Mouse (Mus musculus) kidney, embryonic 15.5 days (tissue): ENCODE data around the gene Mogs. TPM values are rescaled to one million over a fixed set of nuclear protein-coding genes. Genes with fewer than 3 reads are reported as not detected.

Experiments
- ATAC-seq: fragments of 200-750 bp; cut with Nextera tagmentation; replicated peaks from 2 replicates; pipeline ENCODE4 v1.8.0; 2017; ENCODE audit warnings: moderate TSS enrichment; ENCODE audit not compliant: low FRiP score
- H3K27ac ChIP-seq: fragments of 300-500 bp; sonication (generic); 2 replicates; pipeline ENCODE4 v1.5.1; 2015; ENCODE audit warnings: mild to moderate bottlenecking, inconsistent platforms
- H3K27me3 ChIP-seq: fragments of 300-500 bp; sonication (generic); 2 replicates; pipeline ENCODE4 v1.6.1; 2015; ENCODE audit warnings: inconsistent platforms
- H3K36me3 ChIP-seq: fragments of 300-500 bp; sonication (generic); 2 replicates; pipeline ENCODE4 v1.6.1; 2015; ENCODE audit warnings: inconsistent platforms
- H3K4me1 ChIP-seq: fragments of 300-500 bp; sonication (generic); 2 replicates; pipeline ENCODE4 v1.6.1; 2015; ENCODE audit warnings: inconsistent platforms
- H3K4me2 ChIP-seq: fragments of 300-500 bp; sonication (generic); 2 replicates; pipeline ENCODE4 v1.6.1; 2015; ENCODE audit warnings: moderate library complexity, mild to moderate bottlenecking, inconsistent platforms
- H3K4me3 ChIP-seq: fragments of 300-500 bp; sonication (generic); replicated peaks from 2 replicates; pipeline ENCODE4 v1.5.1; 2015; ENCODE audit warnings: mild to moderate bottlenecking, inconsistent platforms
- H3K9ac ChIP-seq: fragments of 300-500 bp; sonication (generic); 2 replicates; pipeline ENCODE4 v1.6.1; 2015; ENCODE audit warnings: mild to moderate bottlenecking, inconsistent platforms
- H3K9me3 ChIP-seq: fragments of 300-500 bp; sonication (generic); replicated peaks from 2 replicates; pipeline ENCODE4 v1.6.1; 2016; ENCODE audit warnings: inconsistent platforms
- WGBS: fragments of 180-500 bp; shearing (Covaris S2); methylation state at CpG from one replicate; pipeline ENCODE4 v1.1.7; 2015; ENCODE audit warnings: mixed read lengths; 5-methylcytosine and 5-hydroxymethylcytosine counted together
- polyA plus RNA-seq: library from polyadenylated mRNA; unstranded; fragments of >200 nt; fragmentation: Nextera tagmentation; extraction: Ambion mirVana; gene quantifications from 2 replicates; pipeline ENCODE4 v1.2.1, GENCODE M21; 2015

Gene Mogs
- polyA plus RNA-seq, result 56.3 and 58.9 TPM in 2 replicates

DNA sequence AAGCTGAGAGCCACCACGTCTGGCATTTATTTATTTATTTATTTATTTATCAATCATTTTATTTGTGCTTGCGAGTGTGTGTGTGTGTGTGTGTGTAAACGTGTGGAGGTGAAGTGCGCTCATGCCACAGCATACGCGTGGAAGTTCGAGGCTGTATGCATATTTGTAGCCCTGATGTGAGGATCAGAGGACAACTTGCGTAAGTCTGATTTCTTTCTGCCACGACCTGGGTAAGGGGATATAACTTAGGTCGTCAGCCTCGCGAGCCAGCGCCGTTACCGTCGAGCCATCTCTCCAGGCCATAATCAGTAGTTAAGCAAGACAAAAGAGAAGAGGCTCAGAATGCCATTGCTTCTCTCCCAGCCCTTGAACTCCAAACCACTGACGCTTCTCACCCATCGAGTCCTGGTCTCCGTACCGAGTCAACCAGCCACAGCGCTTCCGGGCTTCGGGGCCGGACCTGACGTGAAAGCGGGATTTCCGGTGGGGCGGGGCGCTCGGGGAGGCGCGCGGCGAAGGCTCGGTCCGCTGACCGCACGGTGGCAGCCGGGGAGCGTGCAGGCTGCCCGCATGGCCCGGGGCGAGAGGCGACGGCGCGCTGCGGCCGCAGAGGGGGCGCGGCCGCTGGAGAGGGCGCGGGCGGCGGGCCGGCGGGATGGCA is at the start of gene Mogs:
Gene Mogs, plus strand, starts transcription at position 486 of the 661 bp plus-strand sequence.
- Histone ChIP-seq H3K4me3 (peak within 1 kb of the TSS; percentile 92), H3K4me1 (peaks cover 58% of the 10 kb centered on the region), H3K27me3 (no peaks in the 10 kb centered on the region), H3K4me2 (peak within 1 kb of the TSS; percentile 93), H3K36me3 (peaks cover 42% of the 10 kb centered on the region), H3K27ac (peak within 1 kb of the TSS; percentile 90), H3K9me3 (no peaks in the 10 kb centered on the region), H3K9ac (peak within 1 kb of the TSS; percentile 88)
- WGBS, result 1% methylated on average over 58 of the region's 58 CpGs
- peak; percentile 89 for ATAC-seq

GRCm38 (mm10) chr6:83065995-83066394 is 49.3 kb upstream of the Mogs start:
- ATAC-seq, result no peak
- no peak overlapping the region for H3K4me3 ChIP-seq
- peaks cover 100% of the 10 kb centered on the region for H3K27me3 ChIP-seq

DNA sequence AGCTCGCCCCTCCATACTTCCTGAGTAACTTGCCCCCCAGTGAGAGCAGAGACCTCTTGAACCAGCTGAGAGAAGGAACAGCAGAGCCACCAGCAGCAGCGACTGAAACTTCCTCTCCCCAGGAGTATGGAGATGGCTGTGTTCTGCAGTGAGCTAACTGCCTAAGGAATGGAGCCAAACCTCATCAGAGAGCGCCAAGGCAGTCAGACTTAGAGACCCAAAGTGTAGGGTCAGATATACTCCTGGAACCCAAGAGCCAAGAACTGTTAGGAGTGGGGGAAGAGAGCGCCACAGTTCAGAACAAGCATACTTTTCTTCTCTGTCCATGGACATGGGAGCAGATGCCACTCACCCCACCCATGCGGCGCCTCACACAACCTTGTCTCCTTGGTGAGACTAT is 48.9 kb upstream of the Mogs start:
- WGBS, result 30% methylated on average over 6 of the region's 6 CpGs
- H3K4me3 ChIP-seq, result no peak overlapping the region
- H3K36me3 ChIP-seq, result no peaks in the 10 kb centered on the region
- H3K9me3 ChIP-seq, result no peaks in the 10 kb centered on the region
- H3K27me3 ChIP-seq, result peaks cover 100% of the 10 kb centered on the region
- H3K4me2 ChIP-seq, result no peak overlapping the region
- ATAC-seq, result no peak
- H3K9ac ChIP-seq, result no peak overlapping the region
- no peak overlapping the region for H3K27ac ChIP-seq
- H3K4me1 ChIP-seq, result peaks cover 32% of the 10 kb centered on the region

More at GRCm38 (mm10) chr6:83065995-83066394, 49.3 kb upstream of the Mogs start:
- no peaks in the 10 kb centered on the region for H3K9me3 ChIP-seq
- WGBS, result 50% methylated on average over 8 of the region's 8 CpGs
- peaks cover 28% of the 10 kb centered on the region for H3K4me1 ChIP-seq
- no peak overlapping the region for H3K4me2 ChIP-seq
- no peak overlapping the region for H3K27ac ChIP-seq
- H3K9ac ChIP-seq, result no peak overlapping the region
- H3K36me3 ChIP-seq, result no peaks in the 10 kb centered on the region

- ATAC-seq, result no peak
- Histone ChIP-seq H3K27ac (no peak overlapping the region), H3K4me3 (peak overlapping the region; percentile 41), H3K36me3 (no peaks in the 10 kb centered on the region), H3K9me3 (no peaks in the 10 kb centered on the region), H3K4me2 (peak overlapping the region; percentile 62), H3K9ac (no peak overlapping the region), H3K27me3 (peaks cover 100% of the 10 kb centered on the region), H3K4me1 (peaks cover 33% of the 10 kb centered on the region)
- WGBS, result 11% methylated on average over 8 of the region's 8 CpGs
These were observed 47.1 kb upstream of the Mogs start for GRCm38 (mm10) chr6:83068221-83068620.

- under 1% methylated on average over 81 of the region's 81 CpGs for WGBS
- H3K9me3 ChIP-seq, result no peaks in the 10 kb centered on the region
- H3K4me3 ChIP-seq, result peak overlapping the region; percentile 41
- no peak for ATAC-seq
- H3K4me2 ChIP-seq, result peak overlapping the region; percentile 62
- H3K36me3 ChIP-seq, result no peaks in the 10 kb centered on the region
- H3K4me1 ChIP-seq, result peaks cover 33% of the 10 kb centered on the region
- H3K27me3 ChIP-seq, result peaks cover 99% of the 10 kb centered on the region
- no peak overlapping the region for H3K9ac ChIP-seq
- H3K27ac ChIP-seq, result no peak overlapping the region
These were observed 46.4 kb upstream of the Mogs start for GRCm38 (mm10) chr6:83068706-83069487.

DNA sequence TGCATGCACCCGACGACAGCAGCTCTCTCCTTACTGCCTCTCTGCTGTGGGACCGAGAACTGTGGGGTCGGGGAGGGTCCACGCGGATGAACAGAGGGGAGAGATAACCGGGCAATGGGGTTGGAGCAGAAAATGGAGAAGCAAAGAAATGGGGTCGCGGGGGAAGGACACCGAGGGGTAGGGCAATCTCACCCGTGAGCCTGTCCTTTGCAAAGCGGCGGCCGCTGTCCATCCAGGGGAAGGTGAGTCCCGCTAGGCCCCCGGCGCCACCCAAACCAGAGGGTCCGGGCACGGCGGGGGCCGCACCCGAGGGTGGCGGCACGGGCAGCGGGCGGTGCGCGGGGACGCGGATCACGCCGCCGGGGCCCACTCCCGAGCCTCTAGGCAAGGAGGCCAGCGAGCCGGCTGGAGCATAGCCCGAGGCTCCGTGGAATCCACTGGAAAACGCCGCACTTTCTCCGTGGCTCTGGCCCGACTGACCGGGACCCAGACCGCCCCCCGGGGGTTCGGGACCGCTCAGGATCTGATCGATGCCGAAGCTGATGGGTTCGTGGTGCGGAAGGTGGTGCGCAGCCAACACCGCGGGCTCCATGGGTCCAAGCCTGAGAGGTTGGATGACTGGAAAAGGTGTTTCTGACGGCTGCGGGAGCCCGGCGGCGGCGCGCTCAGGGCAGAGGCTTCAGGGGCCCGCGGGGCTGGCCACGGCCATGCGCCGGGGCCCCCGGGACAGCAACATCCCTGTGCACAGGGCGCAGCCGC is 45.6 kb upstream of the Mogs start:
- H3K4me2 ChIP-seq, result peak overlapping the region; percentile 62
- no peak overlapping the region for H3K9ac ChIP-seq
- peaks cover 33% of the 10 kb centered on the region for H3K4me1 ChIP-seq
- peaks cover 99% of the 10 kb centered on the region for H3K27me3 ChIP-seq
- no peaks in the 10 kb centered on the region for H3K36me3 ChIP-seq
- peak overlapping the region; percentile 41 for H3K4me3 ChIP-seq
- H3K27ac ChIP-seq, result no peak overlapping the region
- ATAC-seq, result peak; percentile 37; the same call in 1 of the 2 replicates
- under 1% methylated on average over 62 of the region's 69 CpGs for WGBS
- H3K9me3 ChIP-seq, result no peaks in the 10 kb centered on the region

GRCm38 (mm10) chr6:83070247-83070310 is 45.2 kb upstream of the Mogs start, which contains the start of gene Tlx2:
Gene Tlx2, minus strand, starts transcription at chr6:83070293.
- Histone ChIP-seq H3K27me3 (peaks cover 99% of the 10 kb centered on the region), H3K36me3 (no peaks in the 10 kb centered on the region), H3K4me1 (peaks cover 33% of the 10 kb centered on the region), H3K9me3 (no peaks in the 10 kb centered on the region), H3K4me3 (peak within 1 kb of the TSS; percentile 41), H3K9ac (no peak within 1 kb of the TSS), H3K27ac (0 out of 2 replicates have a peak within 1 kb of the TSS, but pooled peaks have one; percentile 4), H3K4me2 (peak within 1 kb of the TSS; percentile 62)
- ATAC-seq, result no peak
- 1% methylated on average over 10 of the region's 10 CpGs for WGBS

GRCm38 (mm10) chr6:83070311-83071219 is 44.7 kb upstream of the Mogs start:
- Histone ChIP-seq H3K4me3 (peak overlapping the region; percentile 41), H3K9me3 (no peaks in the 10 kb centered on the region), H3K36me3 (no peaks in the 10 kb centered on the region), H3K4me2 (peak overlapping the region; percentile 62), H3K9ac (no peak overlapping the region), H3K27me3 (peaks cover 99% of the 10 kb centered on the region), H3K27ac (no peak overlapping the region), H3K4me1 (peaks cover 33% of the 10 kb centered on the region)
- peak; percentile 37; the same call in 1 of the 2 replicates for ATAC-seq
- under 1% methylated on average over 58 of the region's 58 CpGs for WGBS

GRCm38 (mm10) chr6:83071220-83071619 is 44.1 kb upstream of the Mogs start:
- Histone ChIP-seq H3K4me3 (peak overlapping the region; percentile 41), H3K27me3 (peaks cover 99% of the 10 kb centered on the region), H3K9me3 (no peaks in the 10 kb centered on the region), H3K36me3 (no peaks in the 10 kb centered on the region), H3K4me1 (peaks cover 33% of the 10 kb centered on the region), H3K4me2 (peak overlapping the region; percentile 62), H3K9ac (no peak overlapping the region), H3K27ac (0 out of 2 replicates have a peak overlapping the region, but pooled peaks have one; percentile 4)
- peak; percentile 23; the same call in 1 of the 2 replicates for ATAC-seq
- 2% methylated on average over 24 of the region's 24 CpGs for WGBS

DNA sequence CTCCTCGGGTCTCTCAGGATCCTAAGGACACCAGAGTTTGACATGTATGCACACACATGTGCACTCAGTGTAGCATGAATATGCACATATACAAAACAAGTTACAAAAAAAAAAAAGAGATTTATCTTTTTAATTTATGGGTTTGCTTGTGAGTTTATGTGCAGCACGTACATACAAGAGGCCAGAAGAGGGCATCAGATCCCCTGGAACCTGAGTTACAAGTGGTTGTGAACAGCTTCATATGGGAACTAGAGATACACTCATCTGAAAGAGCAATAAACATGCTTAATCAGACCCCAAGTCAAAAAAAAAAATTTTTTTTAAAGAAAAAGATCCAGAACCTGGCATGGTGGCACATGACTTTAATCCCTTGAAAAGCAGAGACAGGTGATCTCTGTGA is 40.3 kb upstream of the Mogs start:
- Histone ChIP-seq H3K36me3 (peaks cover 4% of the 10 kb centered on the region), H3K27ac (no peak overlapping the region), H3K4me1 (peaks cover 36% of the 10 kb centered on the region), H3K9me3 (no peaks in the 10 kb centered on the region), H3K27me3 (peaks cover 72% of the 10 kb centered on the region), H3K4me3 (no peak overlapping the region), H3K9ac (no peak overlapping the region), H3K4me2 (no peak overlapping the region)
- 30% methylated on average over 2 of the region's 2 CpGs for WGBS
- no peak for ATAC-seq

DNA sequence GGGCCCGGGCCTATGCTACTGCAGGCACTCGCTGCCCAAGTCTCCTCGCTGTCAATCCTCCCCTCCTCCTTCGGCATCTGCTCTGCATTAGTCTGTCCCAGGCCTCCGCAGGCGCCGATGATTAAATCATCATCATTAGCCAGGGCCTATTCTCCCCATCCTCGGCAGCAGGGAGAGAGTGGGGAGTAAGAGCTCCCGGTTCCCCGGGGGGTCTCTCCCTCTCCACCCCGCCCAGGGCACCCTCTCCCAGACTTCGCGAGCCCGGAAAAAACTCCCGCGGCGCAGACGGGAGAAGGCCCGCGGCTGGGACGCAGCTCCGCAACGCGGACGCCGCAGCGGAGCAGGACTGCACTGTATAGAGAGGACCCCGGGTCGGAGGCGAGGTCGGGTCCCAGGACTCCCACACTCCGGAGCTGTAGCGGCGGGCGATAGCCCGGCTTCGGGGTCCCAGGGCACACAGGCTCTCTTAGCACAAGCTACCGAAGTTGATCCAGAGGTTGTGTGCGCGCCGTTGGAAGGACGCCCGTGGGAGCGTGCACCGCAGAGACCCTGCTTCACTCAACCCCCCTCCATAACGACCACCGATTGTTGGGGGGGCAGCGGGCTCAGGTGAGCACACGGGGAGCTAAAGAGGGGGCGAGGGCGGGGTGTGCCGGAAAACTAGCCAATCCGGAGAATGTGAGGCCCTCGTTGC is 37.5 kb upstream of the Mogs start, which contains the start of gene Pcgf1:
Gene Pcgf1, plus strand, starts transcription at position 240 of the 694 bp plus-strand sequence.
- peak; percentile 76 for ATAC-seq
- H3K9ac ChIP-seq, result peak within 1 kb of the TSS; percentile 77
- peak within 1 kb of the TSS; percentile 98 for H3K4me2 ChIP-seq
- H3K9me3 ChIP-seq, result no peaks in the 10 kb centered on the region
- under 1% methylated on average over 53 of the region's 54 CpGs for WGBS
- H3K36me3 ChIP-seq, result peaks cover 29% of the 10 kb centered on the region
- H3K4me1 ChIP-seq, result peaks cover 28% of the 10 kb centered on the region
- H3K4me3 ChIP-seq, result peak within 1 kb of the TSS; percentile 68
- H3K27ac ChIP-seq, result peak within 1 kb of the TSS; percentile 92
- H3K27me3 ChIP-seq, result peaks cover 48% of the 10 kb centered on the region
